Mouse (Mus musculus) layer of hippocampus, adult 8-10 months (tissue): Measurements from ENCODE around the gene Enpp1. TPM values are rescaled to one million over a fixed set of nuclear protein-coding genes. Genes with fewer than 3 reads are reported as not detected.
"Not testable (repeated sequence)": the region's sequence is repeated elsewhere in the genome, so short reads cannot be mapped to it uniquely, and the experiment has no call there.

Experiments used
- DNase-seq, 2 experiments: peaks; one replicate each; pipeline ENCODE4 v3.0.0; 2022; ENCODE audit warnings: low spot score in 2 of 2
- total RNA-seq, 4 experiments: library from RNA; stranded (reverse); gene quantifications; 2 replicates each; pipeline ENCODE4 v1.2.4; 2022

Gene Enpp1
- total RNA-seq, 4 experiments from 2014 or later: 3.7 to 5.7 (median 4.4) TPM

GRCm38 (mm10) chr10:24639596-24639995 lies 72.4 kb downstream of the Enpp1 start:
- DNase-seq: no peak

DNA sequence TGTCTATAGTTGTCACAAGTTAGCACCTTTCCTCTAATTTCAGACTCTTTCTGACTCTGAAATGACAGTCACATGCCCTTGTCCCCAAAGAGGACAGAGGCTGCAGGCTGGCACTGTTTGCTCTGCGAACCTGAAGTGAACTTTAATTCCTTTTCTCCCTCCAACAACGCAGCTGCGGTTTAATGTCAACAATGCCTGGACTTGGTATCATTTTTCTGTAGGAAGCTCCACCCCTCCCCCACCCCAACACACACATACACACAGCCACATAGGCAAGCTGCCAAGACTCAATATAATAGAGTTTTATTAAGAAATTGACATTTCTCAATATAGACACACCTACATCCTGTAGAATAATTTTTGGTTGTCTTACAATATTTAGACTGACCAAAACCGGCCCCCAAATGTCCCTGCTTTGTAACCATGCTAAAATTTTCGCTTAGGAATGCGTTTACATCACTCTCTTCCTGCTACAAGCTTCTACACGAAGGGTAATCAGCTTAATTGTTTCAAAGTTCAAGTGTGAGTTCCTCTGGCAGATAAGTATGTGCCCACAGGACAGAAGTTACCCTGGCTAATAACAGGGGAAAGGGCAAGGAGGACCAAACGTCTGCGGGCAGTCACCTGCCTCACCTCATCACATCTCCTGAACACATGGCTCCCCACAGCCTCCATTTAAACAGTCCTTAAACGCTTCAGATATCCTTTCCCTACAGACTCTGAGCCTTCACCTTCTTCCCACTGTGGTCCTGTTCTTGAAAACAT lies 73.5 kb downstream of the Enpp1 start:
- DNase-seq: no peak

DNA sequence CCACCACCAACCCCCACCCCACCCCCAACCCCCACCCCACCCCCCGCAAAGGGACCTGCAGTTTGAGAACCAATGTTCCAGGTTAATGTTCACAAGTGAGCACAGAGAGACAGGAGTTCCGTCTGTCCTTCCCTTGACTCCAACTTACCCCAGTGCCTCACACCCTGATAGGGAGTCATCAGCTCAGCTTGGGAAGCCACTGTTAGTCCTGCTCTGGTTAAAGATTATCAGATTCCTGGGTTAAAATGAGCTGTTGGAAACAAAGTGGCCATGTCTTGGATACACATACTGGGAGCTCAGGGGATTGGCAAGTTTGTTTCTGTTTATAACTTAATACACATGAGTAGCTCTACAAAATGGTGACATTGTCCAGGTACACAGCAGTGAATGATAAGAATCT lies 75.0 kb downstream of the Enpp1 start:
- DNase-seq: no peak

DNA sequence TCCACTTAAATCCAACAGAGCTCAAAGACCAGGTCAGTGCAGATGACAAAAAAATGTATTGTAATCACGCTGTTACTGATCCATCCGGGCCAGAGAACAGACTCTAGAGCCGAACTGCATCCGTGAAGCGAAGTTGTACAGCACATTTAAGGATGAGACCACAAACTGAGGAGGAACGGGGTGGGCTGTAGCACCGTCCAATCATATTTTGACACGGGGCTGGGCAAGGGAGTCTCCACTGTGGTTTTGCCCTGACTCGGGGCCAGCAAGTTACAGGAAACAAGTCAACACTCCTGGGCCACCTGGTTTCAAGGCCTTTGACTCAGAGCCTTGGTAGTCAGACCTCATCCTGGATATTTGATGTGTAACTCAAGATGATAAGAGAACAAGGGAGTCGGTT lies 76.1 kb downstream of the Enpp1 start:
- no peak for DNase-seq

DNA sequence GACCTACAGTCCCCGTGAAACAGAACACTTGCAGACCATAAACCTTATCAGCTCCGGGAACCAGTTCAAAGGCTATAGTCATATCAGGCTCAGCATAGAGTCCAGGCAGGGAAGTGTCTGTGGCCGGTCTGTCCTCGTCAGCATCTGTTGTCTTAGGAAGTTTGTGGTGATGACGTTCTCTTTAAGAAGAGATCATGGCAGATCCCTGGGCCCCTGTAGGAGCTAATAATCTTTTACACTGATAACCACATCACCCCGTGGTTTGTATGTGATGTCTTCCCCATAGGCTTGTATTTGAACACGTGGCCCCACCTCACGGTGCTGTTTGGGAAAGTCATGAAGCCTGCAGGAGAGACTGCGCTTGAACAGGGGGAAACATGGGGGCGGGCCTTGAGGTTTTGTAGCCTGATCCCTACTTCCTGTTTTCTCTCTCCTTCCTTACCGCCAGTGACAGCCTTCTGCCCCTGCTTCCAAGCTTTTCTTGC lies 76.6 kb downstream of the Enpp1 start:
- no peak for DNase-seq

- no peak for DNase-seq
Observed at GRCm38 (mm10) chr10:24634288-24634687, 77.7 kb downstream of the Enpp1 start.

DNA sequence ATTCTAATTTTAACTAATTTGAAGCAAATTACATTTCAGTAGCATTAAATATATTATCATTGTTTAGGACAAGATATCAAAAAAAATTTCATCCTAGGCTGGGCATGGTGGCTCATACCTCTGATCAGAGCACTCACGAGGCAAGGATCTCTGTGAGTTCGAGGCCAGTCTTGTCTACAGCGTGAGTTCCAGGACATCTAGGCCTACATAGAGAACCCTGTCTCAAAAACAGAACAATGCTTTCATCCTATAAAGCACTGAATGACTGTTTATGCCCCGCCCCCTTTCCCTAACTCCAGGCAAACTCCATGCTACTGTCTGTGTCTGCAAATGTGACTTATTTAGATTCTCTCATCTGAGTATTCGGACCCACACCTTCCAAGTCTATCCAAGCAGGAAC lies 80.8 kb downstream of the Enpp1 start:
- DNase-seq: no peak

DNA sequence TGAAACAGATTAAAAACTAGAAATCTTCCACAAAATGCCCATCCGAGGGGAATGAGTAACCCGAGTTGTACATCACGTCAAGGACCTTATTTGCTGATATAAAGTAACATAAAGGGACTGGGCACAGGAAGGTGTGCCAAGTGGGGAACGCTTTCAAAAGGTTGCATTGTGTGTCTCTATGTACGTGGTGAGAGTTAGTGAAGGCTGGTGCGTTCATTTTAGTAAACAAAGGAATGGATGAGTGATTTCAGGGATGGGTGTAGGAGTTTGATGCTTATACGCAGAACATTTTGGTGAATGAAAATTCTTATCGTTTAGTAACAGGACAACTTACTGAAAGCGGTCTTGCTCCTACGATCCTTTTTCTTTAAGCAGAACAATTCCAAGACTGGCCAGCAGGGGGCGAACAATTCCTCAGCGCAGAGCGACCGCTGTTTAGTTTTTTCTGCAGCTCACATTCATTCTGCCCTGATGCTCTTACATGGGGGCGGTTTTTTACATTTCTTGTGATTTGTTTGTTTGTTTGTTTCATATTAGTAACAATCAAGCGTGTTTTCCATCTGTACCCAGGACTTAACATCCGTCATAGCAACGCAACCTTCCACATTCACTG lies 81.4 kb downstream of the Enpp1 start:
- peak; percentile 33 to 76 for DNase-seq

- no peak for DNase-seq
Observed at GRCm38 (mm10) chr10:24629086-24629720, 82.8 kb downstream of the Enpp1 start.

DNA sequence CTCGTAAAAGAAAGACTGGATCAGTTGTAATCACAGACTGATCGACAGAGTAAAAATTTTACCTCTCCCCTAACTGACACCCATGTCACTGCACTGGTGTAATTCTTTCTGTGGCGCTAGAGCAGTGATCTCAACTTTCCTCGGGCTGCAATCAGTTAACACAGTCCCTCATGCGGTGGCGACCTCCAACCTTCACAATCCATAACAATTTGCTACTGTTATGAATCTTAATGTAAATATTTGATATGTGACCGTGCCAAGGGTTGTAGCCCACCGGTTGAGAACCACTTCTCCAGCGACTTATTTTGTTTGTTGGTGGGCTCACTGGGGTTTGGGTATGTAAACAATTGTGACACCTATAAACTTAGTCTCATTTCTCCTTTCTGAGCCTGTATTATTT lies 83.5 kb downstream of the Enpp1 start:
- no peak for DNase-seq

DNA sequence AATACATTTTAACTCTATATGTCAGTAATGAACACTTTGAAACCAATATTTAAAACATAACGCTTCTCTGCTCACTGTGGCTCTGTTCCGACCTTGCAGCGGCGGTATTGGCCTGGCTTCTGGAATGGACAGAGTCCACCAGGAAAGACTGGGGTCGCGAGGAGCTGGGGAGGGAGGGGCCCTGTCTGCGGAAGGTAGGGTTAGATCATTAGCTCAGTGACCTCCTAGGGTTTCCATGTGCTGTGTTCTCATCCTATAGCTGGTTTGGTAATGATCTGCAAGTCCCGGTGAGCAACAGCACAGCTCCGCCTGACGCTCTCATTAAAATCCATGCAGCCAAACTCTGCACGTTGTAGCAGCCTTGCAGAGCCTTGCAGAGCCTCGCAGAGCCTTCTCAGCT lies 84.7 kb downstream of the Enpp1 start:
- no peak for DNase-seq

GRCm38 (mm10) chr10:24625060-24625701 lies 86.8 kb downstream of the Enpp1 start:
- peak; percentile 41 to 90 for DNase-seq

DNA sequence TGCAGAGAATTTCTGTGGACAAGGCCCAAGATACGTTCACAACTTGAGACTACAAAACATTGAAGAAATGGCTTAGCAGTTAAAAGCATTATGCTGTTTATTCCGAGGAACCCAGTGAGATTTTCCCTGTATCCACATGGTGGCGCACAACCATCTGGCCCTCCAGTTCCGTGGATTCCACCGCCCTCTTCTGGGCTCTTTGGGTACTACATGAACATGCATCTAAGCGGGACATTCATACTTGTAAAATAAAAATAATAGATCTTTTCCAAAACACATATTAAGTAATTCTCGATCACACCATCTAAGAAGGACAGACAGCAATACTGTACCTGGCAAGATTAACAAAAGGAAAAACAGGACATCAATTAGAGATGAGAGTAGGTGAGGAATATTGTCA lies 89.4 kb downstream of the Enpp1 start:
- DNase-seq: peak; percentile 18 to 58

GRCm38 (mm10) chr10:24621572-24621971 lies 90.4 kb downstream of the Enpp1 start:
- DNase-seq: peak in 1 of 2 experiments; percentile 47

- DNase-seq: not testable (repeated sequence)
Observed at GRCm38 (mm10) chr10:24616572-24616971, 95.4 kb downstream of the Enpp1 start.

GRCm38 (mm10) chr10:24615799-24616198 lies 96.2 kb downstream of the Enpp1 start:
- DNase-seq: no peak

DNA sequence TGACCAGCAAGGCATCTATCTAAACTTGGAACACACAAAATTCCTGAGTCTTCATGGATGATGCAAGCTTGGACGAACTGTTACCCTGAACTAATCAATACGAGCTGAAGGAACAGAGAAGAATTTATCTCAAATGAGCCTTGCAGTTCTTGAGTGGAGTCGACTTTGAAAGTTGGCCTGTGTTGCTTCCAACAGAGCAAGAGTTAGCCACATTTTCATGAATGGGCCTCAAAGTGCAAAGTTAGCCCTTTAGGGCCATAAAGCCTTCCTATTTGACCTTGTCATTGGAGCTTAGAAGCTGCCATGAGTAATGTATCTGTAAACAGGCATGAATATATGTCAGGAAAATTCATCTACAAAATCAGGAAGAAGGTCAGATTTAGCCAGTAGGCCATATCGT lies 97.2 kb downstream of the Enpp1 start:
- DNase-seq: no peak

DNA sequence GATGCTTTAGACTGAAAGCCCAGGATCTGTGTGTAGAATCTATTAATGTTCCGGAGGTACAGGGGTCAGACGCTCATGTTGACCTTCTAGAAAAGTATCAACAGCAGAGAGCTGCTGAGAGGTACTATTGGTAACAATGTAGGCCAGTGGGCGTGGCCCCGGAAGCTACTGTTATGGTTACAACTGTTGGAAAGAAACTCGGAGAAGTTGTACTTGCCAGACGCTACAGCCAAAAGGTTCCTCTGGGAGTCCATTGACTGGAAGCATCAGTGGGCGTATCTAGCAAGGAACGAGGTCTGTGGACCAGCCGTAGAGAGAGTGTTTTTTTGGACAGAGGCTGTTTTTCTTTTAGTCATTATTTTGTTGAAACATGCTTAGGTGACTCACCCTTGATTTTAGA lies 102.2 kb downstream of the Enpp1 start:
- DNase-seq: no peak

DNA sequence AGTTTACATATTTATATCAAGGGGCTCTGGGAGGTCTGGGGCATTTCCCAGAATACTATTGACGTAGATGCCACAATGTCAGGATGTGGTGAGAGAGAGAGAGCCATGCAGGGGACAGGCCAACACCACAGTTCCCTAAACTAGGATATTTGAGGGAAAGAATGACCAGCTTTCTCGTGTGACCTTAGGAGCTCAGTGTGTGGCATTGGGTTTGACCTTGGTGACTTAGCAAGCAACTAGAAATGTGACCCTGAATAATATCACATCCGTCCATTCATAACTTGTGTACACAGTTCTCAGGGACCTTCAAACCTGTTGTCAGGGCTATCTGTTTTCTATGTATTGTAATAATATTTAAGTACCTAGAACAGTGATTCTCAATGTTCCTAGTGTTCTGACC lies 102.8 kb downstream of the Enpp1 start:
- no peak for DNase-seq

DNA sequence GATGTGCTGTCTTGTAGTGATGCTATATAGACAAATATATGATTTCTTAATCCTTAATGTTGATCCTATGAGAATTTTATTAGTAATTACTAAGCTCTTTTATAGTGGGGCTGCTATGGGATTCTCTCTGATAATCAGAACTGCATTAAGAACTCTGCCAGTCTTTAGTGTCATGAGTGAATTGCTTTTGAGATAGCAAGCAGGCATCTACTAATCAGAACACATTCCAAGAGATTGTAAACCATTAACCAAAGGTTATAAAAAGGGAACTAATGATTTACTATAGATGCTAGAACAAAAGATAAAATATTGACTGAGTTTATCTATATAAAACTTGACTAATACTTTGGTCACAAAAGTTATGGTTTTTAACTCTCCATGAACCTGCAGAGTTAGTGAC lies 108.2 kb downstream of the Enpp1 start:
- no peak for DNase-seq

GRCm38 (mm10) chr10:24603035-24603434 lies 108.9 kb downstream of the Enpp1 start:
- no peak for DNase-seq

GRCm38 (mm10) chr10:24599802-24600201 lies 112.2 kb downstream of the Enpp1 start:
- DNase-seq: no peak
